Comparison of ENCODE assay signal across 8 mouse cellular contexts in the genomic region with DNA sequence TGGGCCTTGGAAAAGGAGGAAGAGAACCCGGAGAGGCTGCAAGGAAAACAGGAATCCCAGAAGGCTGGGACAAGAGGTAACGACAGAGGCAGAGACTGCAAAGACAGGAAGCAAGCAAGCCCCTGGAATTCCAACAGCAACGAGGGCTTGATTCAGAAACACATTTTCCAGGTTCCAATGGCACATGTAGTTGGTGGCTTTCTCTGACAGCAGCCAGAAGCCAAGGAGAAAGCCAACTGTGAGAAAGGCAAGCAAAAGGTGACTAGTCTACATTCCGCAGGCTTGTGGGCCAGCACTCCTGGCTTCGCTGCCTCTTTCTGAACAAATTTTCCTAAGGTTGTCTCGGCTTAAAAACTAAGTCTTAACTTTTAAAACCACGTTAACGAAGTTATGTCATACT. TPM values are rescaled to one million over a fixed set of nuclear protein-coding genes. Genes with fewer than 3 reads are reported as not detected.
A peak's percentile ranks its signal among the peaks of the same experiment; 100 is the strongest.
DNase-seq lines count a peak whose midpoint lies in the region; ATAC-seq lines count a peak whose summit lies in the region.

No protein-coding gene starts in this region.

- intact Hi-C loops in left cerebral cortex, postnatal 4 days (cut with DNase I): loop anchor here (10.0 kb wide), 1 partner anchor 126 kb away; no protein-coding TSS in a partner anchor

- 3% methylated on average over 8 of the region's 8 CpGs for WGBS in lung, embryonic 15.5 days
- WGBS in heart, embryonic 13.5 days: 9% methylated on average over 8 of the region's 8 CpGs
- 7% methylated on average over 8 of the region's 8 CpGs for WGBS in liver, embryonic 12.5 days (ENCODE audit: insufficient replicate concordance)

- H3K27me3 ChIP-seq in lung, embryonic 15.5 days: no peaks in the 10 kb centered on the region
- H3K27me3 ChIP-seq in heart, embryonic 13.5 days (replicated peaks): no peaks in the 10 kb centered on the region
- no peaks in the 10 kb centered on the region for H3K27me3 ChIP-seq in liver, embryonic 12.5 days (replicated peaks)

- no peaks in the 10 kb centered on the region for H3K9me3 ChIP-seq in lung, embryonic 15.5 days
- no peaks in the 10 kb centered on the region for H3K9me3 ChIP-seq in heart, embryonic 13.5 days
- H3K9me3 ChIP-seq in liver, embryonic 12.5 days (replicated peaks): no peaks in the 10 kb centered on the region

- peak overlapping the region; percentile 27; the same call in 1 of the 2 replicates for H3K27ac ChIP-seq in lung, embryonic 15.5 days
- H3K27ac ChIP-seq in heart, embryonic 13.5 days (replicated peaks): peak overlapping the region; percentile 38; the same call in 1 of the 2 replicates
- peak overlapping the region; percentile 68 for H3K27ac ChIP-seq in liver, embryonic 12.5 days

- H3K36me3 ChIP-seq in lung, embryonic 15.5 days: peaks cover 13% of the 10 kb centered on the region; the same call in 1 of the 2 replicates
- H3K36me3 ChIP-seq in heart, embryonic 13.5 days: peaks cover 24% of the 10 kb centered on the region
- H3K36me3 ChIP-seq in liver, embryonic 12.5 days: peaks cover 31% of the 10 kb centered on the region

- H3K4me1 ChIP-seq in lung, embryonic 15.5 days: peaks cover 26% of the 10 kb centered on the region; the same call in 1 of the 2 replicates
- H3K4me1 ChIP-seq in heart, embryonic 13.5 days: peaks cover 15% of the 10 kb centered on the region
- peaks cover 40% of the 10 kb centered on the region for H3K4me1 ChIP-seq in liver, embryonic 12.5 days

- peak overlapping the region; percentile 42 for H3K9ac ChIP-seq in lung, embryonic 15.5 days
- H3K9ac ChIP-seq in heart, embryonic 13.5 days: peak overlapping the region; percentile 85
- peak overlapping the region; percentile 75 for H3K9ac ChIP-seq in liver, embryonic 12.5 days

- peak overlapping the region; percentile 64 for H3K4me2 ChIP-seq in lung, embryonic 15.5 days
- peak overlapping the region; percentile 86 for H3K4me2 ChIP-seq in heart, embryonic 13.5 days
- peak overlapping the region; percentile 83 for H3K4me2 ChIP-seq in liver, embryonic 12.5 days

- H3K4me3 ChIP-seq in lung, embryonic 15.5 days: peak overlapping the region; percentile 47
- H3K4me3 ChIP-seq in heart, embryonic 13.5 days: peak overlapping the region; percentile 61
- H3K4me3 ChIP-seq in liver, embryonic 12.5 days: peak overlapping the region; percentile 69

- no peak for DNase-seq in lung, adult 18-20 months
- peak; percentile 11 for DNase-seq in c-Kit-positive CD71-positive TER-119-negative erythroid progenitor cells, embryonic 14.5 days (ENCODE audit: low read depth)
- no peak for DNase-seq in embryo, embryonic 11 days
- no peak for DNase-seq in left cerebral cortex, postnatal 4 days

- no peak for ATAC-seq in lung, embryonic 15.5 days (ENCODE audit: borderline replicate concordance, extremely low read depth, low FRiP score, low TSS enrichment)
- ATAC-seq in heart, embryonic 13.5 days (ENCODE audit: extremely low read depth, insufficient number of reproducible peaks, low FRiP score, low TSS enrichment): no peak
- no peak; the same call in 1 of the 2 replicates for ATAC-seq in liver, embryonic 12.5 days
- no peak for ATAC-seq in inflammation-experienced regulatory T-cells, adult 6 months

RNA-seq across cellular contexts. Expression of a gene that starts 25.5 kb away (rescaled TPM):
- polyA plus RNA-seq in lung, embryonic 15.5 days (2015; fragmentation: Nextera tagmentation; extraction: Ambion mirVana): 1.1 and 1.3 TPM in 2 replicates
- 0.05 and 0.29 TPM in 2 replicates for polyA plus RNA-seq in heart, embryonic 13.5 days (2015; fragmentation: Nextera tagmentation; extraction: Ambion mirVana)
- 0.10 and 0.23 TPM in 2 replicates for polyA plus RNA-seq in liver, embryonic 12.5 days (2016; fragmentation: Nextera tagmentation; extraction: Ambion mirVana)
- not detected for polyA plus RNA-seq in inflammation-experienced regulatory T-cells, adult 6 months (2017; shearing (Covaris generic))
- total RNA-seq in left cerebral cortex, postnatal 4 days (2021): 1 to 10 TPM; 5.7 to 9.5 TPM
